Mouse (Mus musculus): Measurements from ENCODE around the gene Coasy.

Coasy gene

DNA sequence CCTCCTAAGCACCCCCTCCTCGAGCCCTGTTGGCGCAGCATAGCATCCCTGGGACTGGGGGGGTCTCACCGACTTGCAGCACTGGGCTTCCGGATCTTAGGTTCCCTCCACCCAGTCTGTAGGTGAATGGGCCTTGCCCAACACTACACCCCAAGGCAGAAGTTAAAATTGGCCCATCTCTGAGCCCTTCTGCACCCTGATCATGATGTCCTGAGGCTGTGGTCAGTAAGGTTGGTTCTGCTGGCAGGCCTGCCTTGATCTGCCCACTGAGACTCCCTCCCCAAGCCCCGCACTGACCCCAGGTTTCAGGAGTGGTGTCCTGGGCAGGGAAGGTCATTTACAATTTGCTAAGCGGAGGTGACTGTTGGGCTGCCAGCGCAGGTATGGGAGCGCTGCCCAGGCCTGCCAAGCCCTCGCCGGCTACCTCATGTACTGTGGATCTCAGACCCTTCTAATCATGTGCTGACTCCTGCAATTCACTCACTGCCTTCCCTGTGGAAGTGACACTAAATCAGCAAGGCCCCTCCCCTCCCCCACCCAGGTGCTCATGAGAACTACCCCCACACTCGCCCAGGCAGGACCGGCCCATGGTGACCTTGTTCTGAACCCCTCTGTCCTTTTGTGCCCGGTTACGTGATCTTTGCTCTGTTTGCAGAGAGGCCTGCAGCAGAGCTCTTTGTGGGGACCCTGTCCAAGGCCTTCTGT, 19.2 kb upstream of the Coasy start:
- no peak for DNase-seq (ENCODE audit: low read depth, low spot score)

DNA sequence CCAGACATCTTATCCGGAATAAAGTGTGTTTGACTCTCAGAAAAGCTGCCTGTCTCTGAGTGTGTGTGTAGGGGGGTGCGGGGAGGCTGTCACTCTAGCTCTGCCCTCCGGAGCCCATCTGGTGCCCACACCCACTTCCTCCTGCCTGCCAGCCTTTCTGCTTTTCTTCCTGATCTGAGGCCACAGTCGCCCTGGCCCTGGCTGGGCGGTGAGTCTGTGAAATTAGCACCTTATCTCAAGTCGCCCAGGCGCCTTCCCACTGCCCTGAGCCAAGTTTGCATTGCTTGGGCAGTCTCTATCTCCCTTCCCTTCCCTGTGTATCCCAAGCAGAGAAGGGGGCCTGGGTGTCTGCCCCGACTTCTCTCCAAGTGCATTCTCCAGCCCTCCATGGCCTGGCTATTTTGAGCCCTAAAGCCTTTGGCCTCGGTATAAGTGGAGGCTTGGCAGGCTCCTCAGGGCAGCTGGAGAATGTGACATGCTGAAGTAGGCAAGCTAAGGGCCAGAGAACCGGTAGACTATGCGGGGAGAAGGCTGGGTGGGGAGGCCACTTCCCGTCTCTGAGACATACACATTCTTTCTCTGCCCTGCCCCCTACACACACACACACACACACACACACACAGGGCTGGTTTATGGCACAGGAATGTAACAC, 18.6 kb upstream of the Coasy start:
- peak; percentile 54 for DNase-seq (ENCODE audit: low read depth, low spot score)

DNA sequence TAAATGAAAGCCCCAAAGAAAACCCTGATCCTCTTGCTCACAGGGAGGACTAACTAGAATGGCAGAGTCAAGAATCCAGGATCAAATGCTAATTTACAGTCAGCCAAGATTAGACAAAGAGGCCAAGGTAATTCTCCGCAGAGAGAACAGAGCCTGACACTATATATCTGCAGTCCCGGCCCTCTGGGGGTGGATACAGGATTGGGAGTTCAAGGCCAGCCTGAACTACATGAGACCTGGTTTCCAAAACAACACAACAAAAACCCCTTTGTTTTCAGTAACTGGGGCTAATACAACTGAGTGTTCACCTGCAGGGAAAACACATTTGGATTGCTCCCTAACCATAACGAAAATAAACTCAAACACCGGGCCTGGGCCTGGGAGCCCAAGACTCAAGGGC, 17.9 kb upstream of the Coasy start:
- DNase-seq (ENCODE audit: low read depth, low spot score): peak; percentile 58

GRCm38 (mm10) chr11:101065002-101065401, 17.4 kb upstream of the Coasy start:
- no peak for DNase-seq (ENCODE audit: low read depth, low spot score)

- peak; percentile 92 for DNase-seq (ENCODE audit: low read depth, low spot score)
These were observed 15.6 kb upstream of the Coasy start for GRCm38 (mm10) chr11:101066549-101067412.

DNA sequence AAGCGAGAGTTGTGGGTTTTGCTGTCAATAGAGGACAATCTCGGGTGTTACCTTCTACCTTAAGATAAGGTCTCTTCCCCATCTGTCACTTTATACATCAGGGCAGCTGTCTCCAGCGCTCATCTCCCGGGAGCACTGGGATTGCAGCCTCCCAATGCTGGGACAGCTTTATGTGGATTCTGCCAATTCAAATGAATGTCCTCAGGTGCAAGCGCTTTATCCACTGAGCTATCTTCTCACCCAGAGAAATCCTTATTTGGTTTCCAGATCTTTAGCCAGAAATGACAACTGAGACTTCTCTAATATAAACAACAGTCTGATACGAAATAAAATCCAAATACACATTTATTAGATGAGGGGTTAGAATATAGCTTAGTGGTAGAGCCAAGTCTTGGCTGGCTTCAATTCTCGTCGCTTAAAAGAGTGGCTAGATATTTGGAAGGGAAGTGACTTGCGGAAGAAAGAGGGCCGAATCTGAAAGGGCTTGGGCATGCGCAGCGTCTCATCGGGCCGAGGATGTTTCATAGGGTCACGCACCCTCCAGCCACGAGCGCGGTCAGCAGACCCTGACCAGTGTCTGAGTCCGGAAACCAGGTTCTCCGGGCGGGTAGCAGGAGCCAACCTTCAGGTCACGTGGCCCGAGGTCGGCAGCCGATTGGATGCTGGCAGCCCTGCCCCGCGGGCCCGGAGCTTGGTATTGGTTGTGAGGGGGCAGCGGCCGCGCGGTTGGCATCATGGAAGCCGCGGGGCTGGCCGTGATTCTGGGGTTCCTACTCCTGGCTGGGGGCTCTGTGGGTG, 12.8 kb upstream of the Coasy start, which contains the start of gene Naglu:
Gene Naglu, plus strand, starts transcription at position 622 of the 798 bp plus-strand sequence.
- peak; percentile 84 for DNase-seq (ENCODE audit: low read depth, low spot score)

DNA sequence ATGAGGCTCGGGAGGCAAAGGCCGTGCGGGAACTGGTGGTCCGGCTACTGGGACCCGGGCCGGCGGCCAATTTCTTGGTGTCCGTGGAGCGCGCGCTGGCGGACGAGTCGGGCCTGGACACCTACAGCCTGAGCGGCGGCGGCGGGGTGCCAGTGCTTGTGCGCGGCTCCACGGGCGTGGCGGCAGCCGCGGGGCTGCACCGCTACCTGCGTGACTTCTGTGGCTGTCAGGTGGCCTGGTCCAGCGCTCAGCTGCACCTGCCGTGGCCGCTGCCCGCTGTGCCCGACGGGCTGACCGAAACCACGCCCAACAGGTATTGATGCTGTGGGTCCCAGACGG, 12.2 kb upstream of the Coasy start:
- no peak for DNase-seq (ENCODE audit: low read depth, low spot score)

- no peak for DNase-seq (ENCODE audit: low read depth, low spot score)
These were observed 11.4 kb upstream of the Coasy start for GRCm38 (mm10) chr11:101070987-101071386.

DNA sequence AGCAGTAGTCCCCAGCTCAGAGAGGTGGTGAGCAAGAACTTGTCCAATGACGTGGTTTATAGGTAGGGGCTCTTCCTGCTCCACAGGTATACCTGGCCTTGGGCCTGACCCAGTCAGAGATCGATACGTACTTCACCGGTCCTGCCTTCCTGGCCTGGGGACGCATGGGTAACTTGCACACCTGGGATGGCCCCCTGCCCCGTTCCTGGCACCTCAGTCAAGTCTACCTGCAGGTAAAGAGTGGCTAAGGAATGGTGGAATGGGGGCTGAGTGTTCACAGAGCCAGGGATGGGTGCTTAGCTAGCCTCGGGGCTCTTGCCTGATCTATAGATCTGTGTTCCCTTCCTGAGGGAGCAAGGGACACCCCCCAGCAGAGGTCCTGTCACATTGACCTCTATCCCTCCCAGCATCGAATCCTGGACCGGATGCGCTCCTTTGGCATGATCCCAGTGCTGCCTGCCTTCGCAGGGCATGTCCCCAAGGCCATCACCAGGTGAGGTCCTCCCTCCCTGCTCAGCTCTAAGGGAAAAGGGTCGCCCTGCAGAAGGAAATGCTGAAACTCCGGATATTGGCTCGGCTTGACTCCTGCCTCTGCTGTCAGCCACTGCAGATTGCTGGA, 10.4 kb upstream of the Coasy start:
- DNase-seq (ENCODE audit: low read depth, low spot score): no peak

- no peak for DNase-seq (ENCODE audit: low read depth, low spot score)
These were observed 4.2 kb upstream of the Coasy start, which contains the start of gene Hsd17b1 for GRCm38 (mm10) chr11:101078121-101078520. Gene Hsd17b1 (plus strand): TSS chr11:101078411.

DNA sequence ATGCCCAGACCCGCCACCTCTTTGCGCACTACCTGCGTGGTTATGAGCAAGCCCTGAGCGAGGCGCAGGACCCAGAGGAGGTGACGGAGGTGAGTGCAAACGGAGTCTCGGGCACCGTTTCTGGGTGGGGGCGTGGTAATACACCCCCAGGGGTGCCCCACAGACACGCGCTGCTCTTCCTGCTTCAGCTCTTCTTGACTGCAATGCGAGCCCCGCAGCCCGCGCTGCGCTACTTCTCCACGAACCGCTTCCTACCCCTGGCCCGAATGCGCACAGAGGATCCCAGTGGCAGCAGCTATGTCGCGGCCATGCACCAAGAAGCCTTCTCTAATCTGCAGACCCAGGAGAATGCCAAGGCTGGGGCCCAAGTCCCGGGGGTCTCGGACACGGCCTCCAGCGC, 2.6 kb upstream of the Coasy start:
- peak; percentile 46 for DNase-seq (ENCODE audit: low read depth, low spot score)

- DNase-seq (ENCODE audit: low read depth, low spot score): no peak
These were observed 1.9 kb upstream of the Coasy start for GRCm38 (mm10) chr11:101080421-101080820.

DNA sequence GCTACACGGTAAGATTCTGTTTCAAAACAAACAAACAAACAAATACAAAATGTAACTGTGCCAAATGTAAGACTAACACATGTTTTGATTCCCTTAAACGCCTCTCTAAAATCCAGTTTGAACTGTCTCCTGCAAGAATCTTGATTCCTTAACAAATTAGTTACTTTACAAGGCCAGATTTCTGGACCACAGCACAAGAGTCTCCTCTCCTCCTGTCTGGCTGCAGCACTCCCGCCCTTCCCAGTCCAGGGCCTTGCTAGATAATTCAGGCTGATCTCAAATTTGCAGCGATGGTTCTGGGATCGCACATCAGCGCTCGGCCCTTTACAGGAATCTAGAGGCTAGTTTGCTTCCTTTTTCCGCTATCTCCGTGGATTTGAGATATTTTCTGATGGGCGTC, 706 bp upstream of the Coasy start:
- no peak for DNase-seq (ENCODE audit: low read depth, low spot score)

GRCm38 (mm10) chr11:101083083-101083697, 825 bp downstream of the Coasy start:
- no peak for DNase-seq (ENCODE audit: low read depth, low spot score)

DNA sequence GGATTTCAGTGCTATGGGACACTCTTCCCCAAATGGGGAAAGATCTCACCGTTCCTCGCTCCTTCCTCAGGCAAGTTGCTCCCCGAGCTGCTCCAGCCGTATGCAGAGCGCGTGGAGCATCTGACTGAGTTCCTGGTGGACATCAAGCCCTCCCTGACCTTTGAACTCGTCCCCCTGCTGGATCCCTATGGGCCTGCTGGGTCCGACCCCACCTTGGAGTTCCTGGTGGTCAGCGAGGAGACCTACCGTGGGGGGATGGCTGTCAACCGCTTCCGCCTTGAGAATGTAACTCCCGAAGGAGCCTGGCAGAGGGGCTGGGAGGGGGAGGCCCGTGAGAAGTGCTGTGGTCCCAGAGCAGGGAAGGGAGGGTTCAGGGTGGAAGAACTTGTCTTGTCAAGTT, 1.9 kb downstream of the Coasy start:
- no peak for DNase-seq (ENCODE audit: low read depth, low spot score)

DNA sequence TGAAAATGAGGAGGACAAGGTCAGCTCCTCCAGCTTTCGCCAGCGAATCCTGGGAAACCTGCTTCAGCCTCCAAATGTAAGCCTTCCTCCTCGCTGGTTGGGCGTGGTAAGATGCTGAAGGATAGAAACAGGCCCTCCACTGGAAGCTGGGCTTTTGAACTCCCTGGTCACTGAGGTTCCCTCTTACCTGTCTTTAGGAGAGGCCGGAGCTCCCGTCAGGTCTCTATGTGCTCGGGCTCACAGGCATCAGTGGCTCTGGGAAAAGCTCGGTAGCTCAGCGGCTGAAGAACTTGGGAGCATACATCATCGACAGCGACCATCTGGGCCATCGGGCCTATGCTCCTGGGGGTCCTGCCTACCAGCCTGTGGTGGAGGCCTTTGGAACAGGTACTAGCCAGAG, 2.4 kb downstream of the Coasy start:
- no peak for DNase-seq (ENCODE audit: low read depth, low spot score)

DNA sequence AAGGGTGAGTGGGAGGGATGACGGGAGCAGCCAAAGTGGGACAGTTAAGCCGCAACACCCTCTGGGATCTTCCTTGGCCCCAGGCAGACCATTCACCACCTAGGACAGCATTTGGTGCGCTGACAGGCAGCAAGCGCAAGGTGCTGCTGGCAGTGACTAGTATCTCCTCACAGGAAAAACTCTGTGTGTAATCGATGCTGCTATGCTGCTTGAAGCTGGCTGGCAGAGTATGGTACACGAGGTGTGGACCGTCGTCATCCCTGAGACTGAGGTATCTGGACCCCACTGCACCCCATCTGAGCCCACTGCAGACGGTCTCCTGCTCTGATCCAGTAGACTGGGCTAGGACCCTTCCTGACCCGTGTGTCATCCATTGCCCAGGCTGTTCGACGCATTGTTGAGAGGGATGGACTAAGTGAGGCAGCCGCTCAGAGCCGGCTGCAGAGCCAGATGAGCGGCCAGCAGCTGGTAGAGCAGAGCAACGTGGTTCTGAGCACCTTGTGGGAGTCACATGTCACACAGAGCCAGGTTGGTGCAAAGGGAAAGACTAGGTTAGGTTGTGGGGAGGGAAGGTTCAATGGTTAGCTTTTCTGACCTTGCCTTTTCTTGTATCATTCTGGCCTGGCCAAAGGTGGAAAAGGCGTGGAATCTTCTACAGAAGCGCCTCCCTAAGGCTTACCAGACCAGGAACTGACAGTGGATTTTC, 3.4 kb downstream of the Coasy start:
- DNase-seq (ENCODE audit: low read depth, low spot score): no peak

- no peak for DNase-seq (ENCODE audit: low read depth, low spot score)
These were observed 3.9 kb downstream of the Coasy start for GRCm38 (mm10) chr11:101086323-101086674.

DNA sequence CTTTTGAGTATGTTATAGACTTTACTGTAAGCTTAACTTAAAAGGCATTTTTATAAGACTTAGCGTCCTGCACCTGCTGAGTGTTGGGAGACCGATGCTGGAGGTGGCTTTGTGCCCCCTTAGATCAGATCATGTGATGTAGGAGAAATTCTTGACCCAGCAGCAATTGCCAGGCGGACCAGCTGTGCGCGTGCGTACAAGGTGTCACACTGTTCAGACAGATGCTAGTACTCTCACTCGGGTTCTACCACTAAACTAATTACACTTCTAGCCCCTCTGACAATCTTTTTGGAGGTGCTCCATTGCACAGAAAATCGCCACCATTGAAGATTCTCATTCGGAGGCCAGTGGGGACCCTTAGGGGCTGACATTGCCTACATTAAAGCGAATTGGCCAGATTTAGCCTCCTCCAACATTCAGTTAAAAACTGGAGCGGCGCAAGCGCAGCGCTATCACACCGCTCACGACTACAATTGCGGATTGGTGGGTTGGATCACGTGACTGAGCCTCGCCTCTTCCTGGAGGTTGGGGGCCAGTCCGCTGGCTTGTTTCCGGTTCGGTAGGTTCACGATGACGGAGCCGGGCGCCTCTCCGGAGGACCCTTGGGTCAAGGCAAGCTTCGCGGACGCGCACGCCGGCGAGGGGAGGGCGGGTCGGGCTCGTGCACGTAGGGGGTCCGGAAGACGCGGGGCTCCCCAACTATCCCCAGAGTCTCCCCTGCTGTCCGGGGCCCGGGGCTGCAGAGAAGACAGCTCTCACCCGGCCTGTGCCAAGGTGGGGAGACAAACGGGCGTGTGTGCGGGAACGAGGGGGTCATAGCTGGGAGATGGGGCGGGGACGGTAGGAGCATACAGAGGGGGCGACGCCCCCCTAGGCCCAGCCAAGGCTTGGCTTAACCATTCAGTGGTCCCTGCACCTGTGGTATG, 4.7 kb downstream of the Coasy start, which contains the start of gene Mlx:
Gene Mlx, plus strand, starts transcription at position 522 of the 926 bp plus-strand sequence.
- peak; percentile 96 for DNase-seq (ENCODE audit: low read depth, low spot score)

Measured in R1 (cell line).